Mouse (Mus musculus) A20 (cell line): Measurements from ENCODE around the gene H2-DMb1.
A peak's percentile ranks its signal among the peaks of the same experiment; 100 is the strongest.

Experiments used
- DNase-seq: peaks from one replicate; pipeline ENCODE4 v3.0.0-alpha.2; 2011; ENCODE audit warnings: low read depth, low spot score

The H2-DMb1 gene

GRCm38 (mm10) chr17:34122188-34122984 is 30.5 kb upstream of the H2-DMb1 start, which contains the start of gene Brd2:
TSS of gene Brd2 (minus strand) at chr17:34122634.
- DNase-seq: peak; percentile 100

DNA sequence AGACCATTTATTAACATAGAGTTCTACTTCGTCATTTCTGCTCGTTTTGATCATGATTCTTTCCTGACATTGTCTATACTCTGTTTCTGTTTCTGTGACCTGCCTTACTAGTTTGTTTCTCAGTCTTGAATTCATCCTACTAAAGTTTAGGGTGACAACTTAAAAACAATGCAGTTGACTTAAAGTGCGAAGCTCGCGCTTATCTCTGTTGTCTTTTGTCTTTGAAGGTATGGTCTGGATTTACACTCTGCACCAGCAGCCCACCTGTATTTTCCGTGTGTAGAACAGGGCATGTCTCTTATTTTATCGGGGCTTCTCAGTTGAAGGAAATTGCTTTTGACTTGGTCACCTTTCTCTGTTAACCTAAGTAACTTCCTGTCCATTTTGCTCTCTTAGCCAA is 29.8 kb upstream of the H2-DMb1 start:
- DNase-seq: no peak

DNA sequence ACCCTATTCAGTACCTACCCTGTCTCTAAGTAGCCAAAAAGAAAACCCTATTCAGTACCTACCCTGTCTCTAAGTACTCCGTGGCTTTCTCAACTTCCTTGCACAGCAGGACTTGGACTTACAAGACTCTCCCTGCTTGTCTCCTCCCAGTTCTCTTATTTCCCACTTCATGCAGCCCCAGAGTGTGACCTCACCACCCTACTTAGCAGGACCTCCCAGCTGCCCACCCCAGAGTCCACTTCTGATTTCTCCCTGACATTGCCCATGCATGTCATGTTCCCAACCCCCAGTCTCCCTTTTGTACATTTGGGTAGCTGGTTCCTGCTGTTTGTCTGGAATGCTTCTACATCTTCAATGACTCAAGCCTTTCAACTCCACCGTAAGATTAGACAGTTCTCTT is 29.4 kb upstream of the H2-DMb1 start:
- peak; percentile 46 for DNase-seq

DNA sequence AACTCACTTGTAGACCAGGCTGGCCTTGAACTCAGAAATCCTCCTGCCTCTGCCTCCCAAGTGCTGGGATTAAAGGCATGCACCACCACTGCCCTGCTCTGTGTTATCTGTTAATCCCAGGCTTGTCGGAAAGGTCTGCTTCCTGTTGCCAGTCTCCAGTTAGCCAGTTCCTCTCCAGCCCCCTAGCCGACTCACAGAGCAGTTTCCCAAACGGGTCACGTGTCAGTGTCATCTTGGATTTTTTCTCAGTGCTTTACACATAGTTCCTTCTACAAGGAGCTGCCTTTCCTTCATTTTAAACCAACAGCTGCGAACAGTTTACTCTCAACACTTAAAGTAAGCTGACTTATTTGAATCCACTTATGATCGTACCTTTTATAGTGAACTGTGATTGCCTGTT is 28.2 kb upstream of the H2-DMb1 start:
- DNase-seq: no peak

GRCm38 (mm10) chr17:34126826-34127420 is 25.9 kb upstream of the H2-DMb1 start:
- DNase-seq: peak; percentile 37

DNA sequence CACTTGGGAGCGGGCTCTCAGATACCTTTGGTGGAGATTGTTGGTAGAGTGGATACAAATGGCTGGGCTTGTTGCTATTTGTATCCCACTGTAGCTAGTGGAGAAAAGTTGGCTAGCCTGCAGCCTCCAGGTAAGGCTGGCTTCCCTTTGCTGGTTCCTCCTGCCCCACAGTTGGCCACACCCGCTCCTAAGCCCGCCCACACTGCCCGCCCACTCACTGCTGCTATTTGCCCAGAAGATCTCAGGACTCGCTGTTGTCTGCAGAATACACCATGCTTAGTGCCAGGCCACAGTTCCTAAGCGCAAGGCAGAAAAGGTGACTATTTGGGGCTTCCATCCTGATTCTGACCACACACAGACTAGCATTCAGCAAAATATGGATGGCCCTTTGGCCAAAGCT is 25.4 kb upstream of the H2-DMb1 start:
- DNase-seq: peak; percentile 69

- DNase-seq: no peak
These were observed 24.5 kb upstream of the H2-DMb1 start for GRCm38 (mm10) chr17:34128264-34128937.

GRCm38 (mm10) chr17:34128944-34129791 is 23.7 kb upstream of the H2-DMb1 start:
- DNase-seq: no peak

- no peak for DNase-seq
These were observed 22.6 kb upstream of the H2-DMb1 start for GRCm38 (mm10) chr17:34130073-34130947.

GRCm38 (mm10) chr17:34131911-34132310 is 21.0 kb upstream of the H2-DMb1 start:
- no peak for DNase-seq

- peak; percentile 57 for DNase-seq
These were observed 19.6 kb upstream of the H2-DMb1 start for GRCm38 (mm10) chr17:34133289-34133688.

GRCm38 (mm10) chr17:34134451-34134850 is 18.4 kb upstream of the H2-DMb1 start:
- no peak for DNase-seq

DNA sequence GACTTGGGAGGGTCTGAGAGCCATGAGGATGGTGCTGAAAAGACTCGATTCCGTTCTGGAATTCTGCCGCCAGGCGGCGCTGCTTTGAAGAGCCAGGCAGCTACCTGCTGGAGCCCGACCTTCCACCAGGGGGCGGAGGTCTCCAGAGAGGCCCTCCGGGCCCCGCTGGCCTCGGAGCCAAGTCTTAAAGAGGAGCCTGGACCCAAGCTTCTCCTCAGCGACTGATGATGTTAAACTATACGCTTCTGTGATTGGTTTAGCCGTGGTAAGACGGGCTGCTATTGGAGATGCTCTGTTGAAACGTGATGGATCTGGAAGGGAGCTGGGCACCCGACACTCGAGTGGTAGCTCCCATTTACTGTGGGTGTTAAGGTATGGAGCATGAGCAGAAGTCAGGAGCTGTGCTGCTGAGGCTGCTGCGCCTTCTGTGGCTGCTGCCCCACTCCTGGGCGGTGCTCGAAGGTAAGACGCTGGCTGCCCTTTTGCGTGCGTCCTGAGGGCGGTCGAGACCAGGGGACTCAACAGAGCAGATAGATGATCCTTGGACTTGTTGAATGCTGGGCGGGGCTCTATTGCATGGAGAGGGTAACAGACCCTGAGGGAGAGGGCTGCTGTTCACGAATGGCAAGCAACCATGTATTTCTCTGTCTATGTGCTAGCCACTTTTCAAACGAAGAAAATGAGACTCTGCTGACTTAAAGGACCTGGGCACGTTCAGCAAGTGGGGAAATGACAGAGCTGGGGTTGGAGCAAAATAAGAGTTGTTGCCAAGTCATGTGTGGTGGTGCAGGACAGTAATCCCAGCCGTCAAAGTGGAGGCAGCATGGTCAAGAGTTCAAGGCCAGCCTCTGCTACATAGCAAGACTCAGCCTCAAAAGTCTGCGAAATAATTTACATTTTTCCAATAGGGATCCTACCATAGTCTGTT is 17.3 kb upstream of the H2-DMb1 start:
- DNase-seq: peak; percentile 100

DNA sequence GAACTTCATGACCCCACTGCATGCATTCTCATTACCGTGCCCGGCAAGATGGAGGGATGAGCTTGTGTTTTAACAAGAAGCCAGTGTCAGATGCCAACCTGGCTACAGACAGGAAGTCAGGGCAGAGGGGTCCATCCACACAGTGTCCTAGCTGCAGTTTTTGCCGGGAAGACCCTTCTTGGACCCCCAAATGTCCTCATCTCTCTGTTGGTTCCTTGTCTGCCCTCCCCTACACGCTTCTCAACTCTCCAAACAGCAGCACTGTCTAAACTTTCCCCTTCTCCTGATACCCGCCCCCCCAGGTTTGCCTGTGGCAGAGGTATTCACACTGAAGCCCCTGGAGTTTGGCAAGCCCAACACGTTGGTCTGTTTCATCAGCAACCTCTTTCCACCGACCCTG is 15.3 kb upstream of the H2-DMb1 start:
- DNase-seq: no peak

DNA sequence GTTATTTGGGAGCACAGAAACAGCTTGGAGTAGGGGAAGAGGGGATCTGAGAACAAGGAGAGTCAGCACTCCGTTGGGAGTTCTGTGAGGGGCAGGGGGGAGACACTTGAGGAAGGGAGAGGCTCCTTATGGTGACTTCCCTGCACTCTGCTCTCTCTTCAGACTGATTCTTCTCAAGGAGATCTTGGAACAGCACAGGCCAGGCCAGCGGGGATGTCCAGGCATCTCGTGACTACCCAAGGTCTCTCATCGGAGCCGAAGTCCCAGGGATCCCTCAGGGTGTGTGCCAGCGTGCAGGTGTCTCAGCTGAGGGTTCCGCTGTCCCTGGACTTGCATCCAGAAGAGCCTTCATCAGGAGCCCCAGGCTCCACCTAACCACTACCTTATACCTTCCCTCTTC is 14.2 kb upstream of the H2-DMb1 start:
- no peak for DNase-seq

- no peak for DNase-seq
These were observed 13.5 kb upstream of the H2-DMb1 start for GRCm38 (mm10) chr17:34139416-34139815.

GRCm38 (mm10) chr17:34140240-34140639 is 12.6 kb upstream of the H2-DMb1 start:
- no peak for DNase-seq

GRCm38 (mm10) chr17:34141448-34141847 is 11.4 kb upstream of the H2-DMb1 start:
- no peak for DNase-seq

DNA sequence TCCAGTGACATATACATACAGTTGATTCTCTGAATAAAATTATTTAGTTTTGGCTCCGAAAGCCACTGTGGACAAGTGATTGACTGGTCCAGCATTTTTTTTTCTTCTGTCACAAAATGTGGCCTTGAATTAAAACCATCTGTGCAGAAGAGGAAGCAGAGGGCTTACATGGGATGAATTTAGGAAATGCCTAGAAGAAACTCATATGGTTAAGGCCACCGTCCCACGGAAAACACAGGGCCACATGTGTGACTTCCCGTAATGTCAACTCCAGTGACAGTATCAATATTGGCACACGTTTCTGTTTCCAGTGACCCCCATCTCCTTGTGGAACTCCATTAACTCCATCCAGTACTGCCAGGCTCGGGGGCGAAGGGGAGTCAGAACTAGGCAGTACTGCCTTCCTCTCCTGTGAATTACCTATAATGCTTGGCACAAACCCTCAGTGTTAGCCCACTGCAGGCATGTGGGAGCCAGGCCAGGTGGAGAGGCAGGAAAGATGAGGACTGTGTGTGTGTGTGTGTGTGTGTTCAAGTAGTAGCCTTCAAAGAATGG is 10.3 kb upstream of the H2-DMb1 start:
- DNase-seq: no peak
